Mouse (Mus musculus): ENCODE results near the gene Fuca1.

- TF ChIP-seq CTCF (IDR thresholded peaks at IDR 0.05; ENCODE audit: borderline replicate concordance, insufficient read depth, low read depth, low read length) (no peak), POLR2A (IDR thresholded peaks at IDR 0.05; ENCODE audit: borderline replicate concordance, insufficient read depth, low read length) (no peak)
Measured at GRCm38 (mm10) chr4:135948142-135948541, 27.6 kb downstream of the Fuca1 start.

All from cerebellum, adult 2 months (tissue).